Mouse (Mus musculus) liver, adult 2 months (tissue): Measurements from ENCODE around the gene Faf2. TPM values are rescaled to one million over a fixed set of nuclear protein-coding genes. Genes with fewer than 3 reads are reported as not detected.

Source experiments
- DNase-seq: peaks from one replicate; pipeline ENCODE4 v3.0.0-alpha.2; 2011; ENCODE audit warnings: low read depth, low spot score; ENCODE audit errors: extremely low read depth
- H3K27ac ChIP-seq: fragments of 200-500 bp; replicated peaks from 2 replicates; pipeline ENCODE4 v1.5.1; 2012; ENCODE audit warnings: low read depth, mild to moderate bottlenecking, control low read depth, inconsistent platforms, low read length; ENCODE audit not compliant: insufficient read depth
- H3K27me3 ChIP-seq: fragments of 200-500 bp; 2 replicates; pipeline ENCODE4 v1.6.1; 2012; ENCODE audit warnings: mild to moderate bottlenecking, moderate library complexity, low read length, inconsistent platforms; ENCODE audit not compliant: control insufficient read depth, insufficient read depth
- H3K36me3 ChIP-seq: fragments of 200-500 bp; 2 replicates; pipeline ENCODE4 v1.6.1; 2012; ENCODE audit warnings: low read length, inconsistent platforms; ENCODE audit not compliant: control insufficient read depth, insufficient read depth
- H3K4me1 ChIP-seq: fragments of 200-500 bp; 2 replicates; pipeline ENCODE4 v1.6.1; 2011; ENCODE audit warnings: low read length; ENCODE audit not compliant: control insufficient read depth, insufficient read depth
- H3K4me3 ChIP-seq: fragments of 200-500 bp; 2 replicates; pipeline ENCODE4 v1.5.1; 2011; ENCODE audit warnings: low read depth, mild to moderate bottlenecking, control low read depth, low read length, moderate library complexity; ENCODE audit not compliant: insufficient read depth
- H3K79me2 ChIP-seq: fragments of 200-500 bp; 2 replicates; pipeline ENCODE4 v1.6.1; 2012; ENCODE audit warnings: inconsistent platforms, mild to moderate bottlenecking, low read length, moderate library complexity; ENCODE audit not compliant: control insufficient read depth, insufficient read depth
- H3K9ac ChIP-seq: fragments of 200-500 bp; 2 replicates; pipeline ENCODE4 v1.6.1; 2012; ENCODE audit warnings: low read depth, mild to moderate bottlenecking, control low read depth, inconsistent platforms, low read length
- CTCF ChIP-seq: fragments of 200-500 bp; IDR thresholded peaks from 2 replicates; pipeline ENCODE4 v1.5.1; 2011; ENCODE audit warnings: low read depth, low read length, control low read depth
- POLR2A ChIP-seq: fragments of 200-500 bp; IDR thresholded peaks from 2 replicates; pipeline ENCODE4 v1.6.1; 2011; ENCODE audit warnings: low read length, control low read depth; ENCODE audit not compliant: insufficient read depth; ENCODE audit errors: extremely low read depth
- WGBS: fragments of 180-500 bp; shearing (Covaris S2); methylation state at CpG from one replicate; pipeline ENCODE4 v1.1.7; 2018; 5-methylcytosine and 5-hydroxymethylcytosine counted together
- polyA plus RNA-seq: library from polyadenylated mRNA; depleted of rRNA; stranded (reverse); fragments of >200 nt; gene quantifications from 2 replicates; pipeline ENCODE4 v1.2.3, GENCODE M21; 2012; rRNA removed
- total RNA-seq: library from RNA; depleted of rRNA; stranded (reverse); fragments of >200 nt; gene quantifications from 2 replicates; pipeline ENCODE4 v1.2.3, GENCODE M21; 2014; rRNA removed

Gene Faf2
- total and polyA plus RNA-seq, 2 experiments = 22.5 to 25.1 TPM

GRCm38 (mm10) chr13:54701243-54701642 lies 79.7 kb downstream of the Faf2 start, which contains the start of gene Cdhr2:
TSS of gene Cdhr2 (plus strand) at chr13:54701461.
- Histone ChIP-seq H3K9ac (no peak within 1 kb of the TSS), H3K4me1 (peaks cover 5% of the 10 kb centered on the region), H3K36me3 (no peaks in the 10 kb centered on the region), H3K4me3 (peak within 1 kb of the TSS; percentile 8; the same call in 1 of the 2 replicates), H3K79me2 (no peaks in the 10 kb centered on the region), H3K27ac (no peak within 1 kb of the TSS), H3K27me3 (no peaks in the 10 kb centered on the region)
- WGBS = 19% methylated on average over 5 of the region's 5 CpGs
- peak; percentile 60 for DNase-seq
- no peak for TF ChIP-seq CTCF
- no peak for TF ChIP-seq POLR2A

DNA sequence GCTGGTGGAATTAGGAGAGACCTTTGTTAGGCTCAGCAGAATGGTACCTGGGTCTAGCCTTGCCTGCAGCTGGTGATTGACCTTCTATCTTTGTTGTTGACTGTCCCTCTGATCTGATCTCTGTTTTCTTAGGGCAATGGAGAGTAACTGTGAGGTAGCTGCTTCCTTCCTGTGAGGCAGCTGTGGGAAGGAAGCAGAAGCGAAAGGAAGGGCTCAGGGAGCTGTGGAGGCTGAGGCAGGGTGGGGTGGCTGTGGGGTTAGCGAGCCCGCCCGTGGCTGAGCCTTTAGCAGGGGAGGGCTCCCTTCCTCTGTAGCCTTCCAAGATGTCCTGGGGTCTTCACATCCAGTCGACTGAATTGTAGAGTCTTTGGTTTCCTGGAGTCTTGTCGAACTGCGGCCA lies 80.9 kb downstream of the Faf2 start:
- 73% methylated on average over 7 of the region's 7 CpGs for WGBS
- Histone ChIP-seq H3K27ac (no peak overlapping the region), H3K4me1 (peaks cover 5% of the 10 kb centered on the region), H3K36me3 (no peaks in the 10 kb centered on the region), H3K4me3 (no peak overlapping the region), H3K27me3 (no peaks in the 10 kb centered on the region), H3K9ac (no peak overlapping the region), H3K79me2 (no peaks in the 10 kb centered on the region)
- no peak for TF ChIP-seq POLR2A
- no peak for TF ChIP-seq CTCF
- no peak for DNase-seq

GRCm38 (mm10) chr13:54704890-54705289 lies 83.3 kb downstream of the Faf2 start:
- Histone ChIP-seq H3K27me3 (no peaks in the 10 kb centered on the region), H3K4me3 (no peak overlapping the region), H3K36me3 (no peaks in the 10 kb centered on the region), H3K27ac (no peak overlapping the region), H3K79me2 (no peaks in the 10 kb centered on the region), H3K4me1 (peaks cover 5% of the 10 kb centered on the region), H3K9ac (no peak overlapping the region)
- TF ChIP-seq POLR2A (no peak), CTCF (no peak)
- WGBS = 62% methylated on average over 6 of the region's 6 CpGs
- DNase-seq = no peak

DNA sequence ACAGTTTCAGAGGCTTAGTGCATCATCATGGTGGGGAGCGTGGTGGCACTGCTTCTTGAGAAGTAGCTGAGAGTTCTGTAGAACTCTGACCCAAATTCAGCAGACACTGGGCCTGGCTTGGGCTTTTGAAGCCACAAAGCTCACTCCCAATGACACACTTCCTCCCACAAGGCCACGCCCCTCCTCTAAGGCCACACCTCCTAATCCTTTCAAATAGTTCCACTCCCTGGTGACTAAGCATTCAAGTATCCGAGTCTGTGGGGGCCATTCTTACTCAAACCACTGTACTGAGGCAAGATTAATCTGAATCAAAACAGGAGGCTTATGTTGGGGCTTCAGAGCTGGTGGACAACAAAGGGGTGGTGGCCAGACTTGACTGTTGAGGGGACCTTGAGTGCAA lies 89.3 kb downstream of the Faf2 start:
- H3K79me2 ChIP-seq = no peaks in the 10 kb centered on the region
- WGBS = 85% methylated on average over 3 of the region's 3 CpGs

More for the DNA sequence above, 89.3 kb downstream of the Faf2 start:
- Histone ChIP-seq H3K4me1 (no peaks in the 10 kb centered on the region), H3K27ac (no peak overlapping the region), H3K36me3 (no peaks in the 10 kb centered on the region), H3K9ac (no peak overlapping the region), H3K4me3 (no peak overlapping the region), H3K27me3 (no peaks in the 10 kb centered on the region)
- TF ChIP-seq CTCF (no peak), POLR2A (no peak)
- DNase-seq = no peak

Other genes with a start within 250 kb of the Faf2 start
- 19.2 and 21.1 TPM in 2 replicates for gene Thoc3, start 152.9 kb upstream of the Faf2 start, total RNA-seq
- 25.3 and 27.7 TPM in 2 replicates for gene Thoc3, start 152.9 kb upstream of the Faf2 start, polyA plus RNA-seq
- gene Simc1, start 118.0 kb upstream of the Faf2 start, total RNA-seq = 2.9 and 5.6 TPM in 2 replicates
- gene Simc1, start 118.0 kb upstream of the Faf2 start, polyA plus RNA-seq = 3.9 and 6.7 TPM in 2 replicates
- gene 4833439L19Rik, start 56.3 kb upstream of the Faf2 start, total RNA-seq = 24.1 and 24.2 TPM in 2 replicates
- gene 4833439L19Rik, start 56.3 kb upstream of the Faf2 start, polyA plus RNA-seq = 52.5 and 54.3 TPM in 2 replicates
- gene Arl10, start 46.8 kb upstream of the Faf2 start, total RNA-seq = 4.2 and 5.6 TPM in 2 replicates
- gene Arl10, start 46.8 kb upstream of the Faf2 start, polyA plus RNA-seq = 3.2 and 5.2 TPM in 2 replicates
- gene Nop16, start 31.7 kb upstream of the Faf2 start, total RNA-seq = 15.0 and 15.8 TPM in 2 replicates
- gene Nop16, start 31.7 kb upstream of the Faf2 start, polyA plus RNA-seq = 9.4 and 11.1 TPM in 2 replicates
- 51.1 and 56.3 TPM in 2 replicates for gene Higd2a, start 31.6 kb upstream of the Faf2 start, total RNA-seq
- gene Higd2a, start 31.6 kb upstream of the Faf2 start, polyA plus RNA-seq = 98.7 and 133 TPM in 2 replicates
- gene Cltb, start 10.4 kb upstream of the Faf2 start, total RNA-seq = 19.0 and 24.8 TPM in 2 replicates
- 45.6 and 51.5 TPM in 2 replicates for gene Cltb, start 10.4 kb upstream of the Faf2 start, polyA plus RNA-seq
- 5.8 and 11.4 TPM in 2 replicates for gene Rnf44, start 72.1 kb downstream of the Faf2 start, total RNA-seq
- 86.1 and 87.9 TPM in 2 replicates for gene Rnf44, start 72.1 kb downstream of the Faf2 start, polyA plus RNA-seq
- gene Cdhr2, start 79.7 kb downstream of the Faf2 start, total RNA-seq = under 0.01 and 0.20 TPM in 2 replicates
- 0.15 and 0.18 TPM in 2 replicates for gene Cdhr2, start 79.7 kb downstream of the Faf2 start, polyA plus RNA-seq
- gene Gprin1, start 128.1 kb downstream of the Faf2 start, total RNA-seq = not detected in 2 replicates
- not detected in 2 replicates for gene Gprin1, start 128.1 kb downstream of the Faf2 start, polyA plus RNA-seq
- not detected in 2 replicates for gene Sncb, start 144.8 kb downstream of the Faf2 start, total RNA-seq
- not detected in 2 replicates for gene Sncb, start 144.8 kb downstream of the Faf2 start, polyA plus RNA-seq
- not detected in 2 replicates for gene Eif4e1b, start 162.2 kb downstream of the Faf2 start, total RNA-seq
- gene Eif4e1b, start 162.2 kb downstream of the Faf2 start, polyA plus RNA-seq = not detected in 2 replicates
- gene Tspan17, start 167.6 kb downstream of the Faf2 start, total RNA-seq = 0.74 and 0.94 TPM in 2 replicates
- gene Tspan17, start 167.6 kb downstream of the Faf2 start, polyA plus RNA-seq = 1.4 and 2.4 TPM in 2 replicates